Mouse (Mus musculus) heart, postnatal 4 days (tissue): ENCODE results near the gene Sectm1a. TPM values are rescaled to one million over a fixed set of nuclear protein-coding genes. Genes with fewer than 3 reads are reported as not detected.
"Not testable (repeated sequence)": the region's sequence is repeated elsewhere in the genome, so short reads cannot be mapped to it uniquely, and the experiment has no call there.

Source experiments
- DNase-seq: peaks from one replicate; pipeline ENCODE4 v3.0.0; 2021
- total RNA-seq, 2 experiments: library from RNA; stranded (reverse); gene quantifications; 2 replicates each; pipeline ENCODE4 v1.2.3; 2021

Gene Sectm1a
- total RNA-seq, 2 experiments from 2014 or later = not detected

DNA sequence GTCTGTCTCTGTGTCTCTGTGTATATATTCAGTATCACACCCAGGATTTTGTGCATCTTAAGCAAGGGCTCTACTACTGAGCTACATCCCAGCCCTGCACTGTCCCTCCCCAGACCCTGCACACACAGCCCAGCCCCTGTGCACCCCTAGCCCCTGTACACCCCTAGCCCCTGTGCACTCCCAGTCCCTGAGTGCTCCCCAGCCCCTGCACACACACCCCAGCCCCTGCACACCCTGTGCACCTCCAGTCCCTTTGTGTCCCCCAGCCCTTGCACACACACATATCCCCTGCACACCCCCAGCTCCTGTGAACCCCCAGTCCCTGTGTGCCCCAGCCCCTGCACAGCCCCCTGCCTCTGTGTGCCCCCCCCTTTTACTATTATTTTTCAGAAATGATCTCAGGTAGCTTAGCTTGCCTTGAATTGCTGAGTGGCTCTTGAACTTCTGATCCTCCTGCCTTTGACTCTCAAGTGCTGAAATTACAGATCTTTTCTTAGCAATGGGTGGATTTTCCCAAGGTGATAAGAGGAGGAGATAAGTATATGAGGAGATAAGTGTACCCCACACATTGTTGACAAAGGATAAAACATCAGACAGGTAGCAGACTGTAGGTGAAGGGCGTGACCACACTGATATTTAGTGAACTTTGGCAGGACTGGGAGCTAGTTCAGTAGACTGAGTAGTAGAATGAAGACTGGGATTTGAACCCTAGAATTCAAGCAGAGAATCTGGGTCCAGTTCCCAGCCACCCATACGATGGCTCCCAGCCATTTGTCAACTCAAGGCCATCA lies 8.9 kb upstream of the Sectm1a start:
- DNase-seq = no peak

- DNase-seq = no peak
Measured at GRCm38 (mm10) chr11:121088997-121089396, 8.0 kb upstream of the Sectm1a start.

DNA sequence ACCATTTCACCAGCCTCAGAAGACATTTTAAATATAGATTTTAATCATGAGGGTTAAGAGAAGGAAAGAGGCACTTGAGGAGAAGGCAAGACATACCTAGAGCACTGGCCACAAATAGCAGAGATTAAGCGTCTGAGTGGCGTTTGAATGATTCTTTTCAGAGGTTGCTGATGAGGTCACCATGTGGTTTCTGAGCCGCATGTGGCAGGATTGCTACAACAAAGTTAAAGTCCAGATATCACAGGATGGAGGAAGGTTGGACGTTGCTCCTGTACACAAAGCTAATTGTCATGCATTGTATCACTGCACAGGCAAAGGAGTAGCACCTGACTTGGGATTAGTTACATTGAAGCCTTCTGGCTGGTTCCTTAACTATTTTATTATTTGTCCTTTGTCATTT lies 5.3 kb upstream of the Sectm1a start:
- no peak for DNase-seq

- no peak for DNase-seq
Measured at GRCm38 (mm10) chr11:121085181-121085580, 4.2 kb upstream of the Sectm1a start.

- DNase-seq = no peak
Measured at GRCm38 (mm10) chr11:121082857-121083500, 2.0 kb upstream of the Sectm1a start.

DNA sequence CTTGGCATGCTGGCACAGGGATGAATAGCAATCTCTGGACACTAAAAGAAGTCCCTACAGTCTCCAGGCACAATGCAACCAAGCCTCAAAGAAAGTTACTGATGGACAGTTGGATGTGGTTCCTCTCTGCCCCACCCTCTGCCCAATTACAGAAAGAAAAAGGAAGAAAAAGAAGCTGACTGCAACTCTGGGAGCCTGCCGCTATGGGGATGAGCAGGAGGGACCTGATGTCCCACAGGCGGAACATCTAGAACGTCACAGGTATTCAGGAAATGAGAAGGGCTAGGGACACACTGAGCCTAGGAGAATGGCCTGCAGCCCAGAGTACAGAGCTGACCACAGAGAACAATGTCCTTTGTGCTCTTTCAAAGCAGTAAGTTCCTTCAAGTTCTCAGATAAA lies 1.2 kb upstream of the Sectm1a start:
- no peak for DNase-seq

- DNase-seq = no peak
Measured at GRCm38 (mm10) chr11:121080330-121080729, 690 bp downstream of the Sectm1a start.

GRCm38 (mm10) chr11:121075655-121076054 lies 5.4 kb downstream of the Sectm1a start:
- DNase-seq = no peak

GRCm38 (mm10) chr11:121069662-121070061 lies 11.4 kb downstream of the Sectm1a start:
- DNase-seq = not testable (repeated sequence)

GRCm38 (mm10) chr11:121067895-121068294 lies 13.1 kb downstream of the Sectm1a start:
- no peak for DNase-seq

GRCm38 (mm10) chr11:121064197-121064596 lies 16.8 kb downstream of the Sectm1a start:
- no peak for DNase-seq

DNA sequence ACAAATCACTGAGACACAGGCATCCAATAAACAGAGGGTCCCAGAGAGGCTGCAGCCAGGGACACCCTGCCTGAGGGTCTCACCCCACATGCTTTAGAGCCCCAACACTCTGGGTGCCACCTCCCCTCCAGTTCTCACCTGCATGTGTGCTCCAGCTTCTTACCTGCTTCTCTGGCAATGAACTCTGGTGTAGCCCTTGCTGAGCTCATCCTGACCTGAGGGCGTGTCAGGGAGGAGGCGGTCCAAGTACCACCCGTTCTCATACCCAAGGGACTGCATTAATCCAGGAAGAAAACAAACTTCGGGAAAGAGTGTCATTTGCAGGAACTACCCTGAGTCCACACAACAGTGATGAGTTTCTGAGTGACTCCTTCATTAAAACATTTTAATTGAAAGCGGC lies 17.6 kb downstream of the Sectm1a start, which contains the start of gene Sectm1b:
Gene Sectm1b (minus strand): TSS at position 191 of the 400 bp plus-strand sequence.
- DNase-seq = no peak

DNA sequence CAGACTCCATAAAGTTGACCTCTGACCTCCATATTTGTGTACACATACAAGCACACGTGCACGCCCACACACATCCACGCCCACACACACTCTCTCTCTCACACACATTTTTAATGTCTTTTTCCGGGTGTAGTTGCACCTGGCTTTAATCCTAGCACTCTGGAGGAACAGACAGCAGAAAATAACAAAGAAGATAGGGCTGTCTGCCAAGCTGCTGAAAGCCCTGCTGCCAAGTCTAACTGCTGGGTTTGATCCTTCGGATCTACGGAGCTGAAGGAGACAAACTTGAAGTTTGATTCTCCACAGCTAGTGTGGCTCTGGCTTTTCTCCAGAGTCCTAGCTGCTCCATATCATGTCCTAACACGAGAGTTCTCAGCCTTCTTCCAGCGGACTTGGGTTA lies 19.4 kb downstream of the Sectm1a start:
- no peak for DNase-seq

GRCm38 (mm10) chr11:121060401-121061067 lies 20.5 kb downstream of the Sectm1a start:
- DNase-seq = not testable (repeated sequence)

DNA sequence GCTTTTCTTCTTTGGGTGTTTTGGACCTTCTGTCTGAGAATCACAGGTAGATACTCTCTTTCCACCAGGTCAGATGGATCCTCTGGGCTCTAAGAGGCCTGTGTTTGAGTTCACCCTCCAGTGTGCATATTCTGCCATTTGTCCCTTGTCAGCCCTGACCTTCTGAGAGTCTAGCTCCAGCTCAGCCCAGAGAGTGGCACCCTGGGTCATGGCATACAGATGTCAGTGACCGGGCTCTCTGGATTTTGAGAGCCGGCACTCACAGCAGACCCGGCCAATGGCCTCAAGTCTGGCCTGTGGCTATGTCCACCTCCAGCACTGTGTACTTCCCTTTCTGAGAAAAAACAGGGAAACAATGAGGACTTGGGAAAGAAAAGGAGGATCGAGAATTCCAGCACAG lies 21.5 kb downstream of the Sectm1a start:
- DNase-seq = no peak

GRCm38 (mm10) chr11:121058956-121059355 lies 22.1 kb downstream of the Sectm1a start:
- DNase-seq = no peak

DNA sequence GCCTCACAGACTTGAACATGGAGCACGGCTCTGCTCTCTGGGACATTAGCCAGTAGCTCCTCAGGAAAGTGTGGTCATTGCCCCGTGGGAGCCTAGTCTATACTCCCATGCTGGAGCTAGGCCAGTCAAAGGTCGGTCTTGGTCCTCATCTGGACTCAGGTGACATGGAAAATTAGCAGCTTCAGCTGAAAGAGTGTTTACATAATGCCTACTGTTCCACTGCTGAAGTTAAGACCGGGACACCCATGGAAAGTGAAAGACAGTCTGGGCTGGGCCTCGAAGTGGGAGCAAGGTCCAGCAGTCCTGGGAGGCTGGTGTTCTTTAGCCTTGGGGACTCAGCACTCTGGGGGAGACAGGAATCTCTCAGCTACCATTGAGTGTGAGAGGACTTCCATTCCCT lies 22.9 kb downstream of the Sectm1a start:
- DNase-seq = no peak

GRCm38 (mm10) chr11:121056536-121057236 lies 24.3 kb downstream of the Sectm1a start:
- no peak for DNase-seq

DNA sequence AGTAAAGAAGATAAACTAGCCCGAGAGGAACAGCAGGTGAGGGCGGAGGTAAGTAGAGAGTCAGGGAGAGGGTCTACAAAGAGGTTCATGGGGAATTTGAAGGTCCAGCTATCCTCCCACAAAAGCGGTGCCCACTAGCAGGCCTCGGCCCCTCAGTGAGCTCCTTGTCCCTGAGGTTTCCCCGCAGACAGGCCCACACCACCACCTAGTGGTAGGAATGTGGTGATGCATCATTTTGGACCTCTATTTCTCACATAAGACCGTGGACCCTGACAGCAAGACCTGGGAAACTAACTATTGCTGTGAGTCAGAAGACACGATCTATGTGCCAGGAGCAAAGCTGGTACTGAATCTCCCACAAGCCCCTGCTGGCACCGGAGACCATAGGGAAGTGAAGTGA lies 27.5 kb downstream of the Sectm1a start:
- peak; percentile 91 for DNase-seq

- no peak for DNase-seq
Measured at GRCm38 (mm10) chr11:121052387-121052786, 28.6 kb downstream of the Sectm1a start.

DNA sequence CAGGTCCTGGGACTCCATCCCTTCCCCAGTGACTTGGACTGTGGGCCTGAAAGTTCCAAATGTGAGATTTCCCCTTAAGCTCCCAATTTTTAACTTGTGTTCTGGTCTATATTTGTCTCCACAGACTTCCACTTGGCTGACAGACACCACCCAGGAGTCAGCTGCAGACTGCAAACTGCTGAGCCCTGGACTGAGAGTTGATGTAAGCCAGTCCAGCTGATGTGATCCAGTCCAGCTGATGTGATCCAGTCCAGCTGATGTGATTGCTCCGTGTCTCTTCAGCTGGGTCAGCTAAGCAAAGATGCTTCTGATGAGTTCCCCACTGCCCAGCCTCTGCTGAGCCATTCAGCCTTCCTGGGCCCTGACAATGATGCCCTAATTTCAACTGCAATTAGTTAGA lies 29.2 kb downstream of the Sectm1a start:
- no peak for DNase-seq

DNA sequence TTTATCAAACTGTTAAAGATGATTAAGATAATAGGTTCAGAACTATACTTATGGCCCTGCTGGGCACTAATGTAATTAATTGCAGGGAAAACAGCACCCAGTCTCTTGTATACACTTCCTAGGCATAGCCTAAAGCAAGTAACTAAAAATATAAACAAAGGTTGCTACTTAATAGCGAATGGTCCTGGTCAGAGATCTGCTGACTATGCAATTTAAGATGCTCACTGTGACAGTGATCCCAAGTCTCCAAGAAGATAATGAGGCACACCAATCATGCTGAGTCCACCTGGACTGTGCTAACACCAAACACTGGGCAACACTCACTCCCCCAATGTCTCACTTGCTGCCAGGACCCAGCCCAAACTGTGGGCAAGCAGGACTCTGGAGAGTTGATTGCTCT lies 31.2 kb downstream of the Sectm1a start:
- no peak for DNase-seq
